Mouse (Mus musculus) layer of hippocampus, adult 11-12 months (tissue): ENCODE data around the gene Plekhd1.

Experiments
- DNase-seq: peaks from one replicate; pipeline ENCODE4 v3.0.0; 2022; ENCODE audit warnings: low spot score

Plekhd1 gene

DNA sequence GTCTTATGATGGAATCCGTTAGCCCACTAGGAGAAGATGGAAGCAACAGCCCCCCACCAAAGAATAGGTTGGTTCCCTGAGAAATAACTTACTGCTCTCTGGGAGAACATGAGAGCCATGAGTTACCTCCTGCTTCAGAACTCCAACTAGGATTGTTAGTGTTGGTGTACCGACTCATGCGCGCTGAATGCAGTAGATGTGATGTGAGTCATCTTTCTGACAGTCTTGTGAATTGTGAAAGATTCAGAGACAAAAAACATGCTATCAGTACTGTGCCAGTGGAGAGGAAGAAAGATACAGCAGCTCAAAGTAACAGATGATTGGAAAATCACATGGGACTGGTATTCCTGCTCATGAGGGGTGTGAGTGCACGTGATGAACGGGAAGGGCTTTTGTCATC lies 59.2 kb downstream of the Plekhd1 start:
- DNase-seq = no peak

DNA sequence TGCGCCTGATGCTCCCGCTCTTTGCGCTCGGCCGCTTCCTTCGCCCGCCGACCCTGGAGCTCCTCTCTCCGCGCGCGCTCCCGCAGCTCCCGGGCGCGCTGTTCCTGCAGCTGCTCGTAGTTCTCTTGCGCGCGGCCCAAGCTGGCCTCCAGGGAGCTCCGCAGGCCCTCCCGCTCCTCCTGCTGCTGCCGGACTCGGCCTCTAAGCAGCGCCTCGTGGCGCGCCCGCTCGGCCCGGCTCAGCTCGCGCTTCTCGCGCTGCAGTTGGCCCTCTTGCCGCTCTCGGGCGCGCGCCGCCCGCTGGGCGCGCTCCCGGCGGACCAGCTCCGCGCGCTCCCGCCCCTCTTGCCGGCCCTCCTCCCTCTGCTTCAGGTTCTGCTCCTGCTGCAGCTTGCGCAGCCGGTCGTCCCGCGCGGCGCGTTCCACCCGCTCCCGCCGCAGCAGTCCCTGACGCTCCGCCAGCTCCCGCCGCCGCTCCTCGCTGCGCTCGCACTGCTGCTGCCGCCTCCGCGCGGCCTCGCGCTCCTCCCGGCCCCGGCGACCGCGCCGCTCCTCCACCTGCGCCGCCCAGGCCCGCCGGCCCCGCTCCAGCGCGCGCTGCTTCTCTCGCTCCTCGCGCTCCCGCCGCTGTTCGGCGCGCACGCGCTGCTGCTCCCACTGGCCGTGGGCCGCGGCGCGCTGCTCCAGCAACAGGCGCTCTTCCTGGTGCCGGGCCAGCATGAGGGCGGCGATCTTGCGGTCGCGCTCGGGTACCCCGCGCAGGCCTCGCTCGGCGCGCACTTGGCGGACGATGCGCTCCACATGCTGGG lies 65.6 kb downstream of the Plekhd1 start:
- DNase-seq = no peak

DNA sequence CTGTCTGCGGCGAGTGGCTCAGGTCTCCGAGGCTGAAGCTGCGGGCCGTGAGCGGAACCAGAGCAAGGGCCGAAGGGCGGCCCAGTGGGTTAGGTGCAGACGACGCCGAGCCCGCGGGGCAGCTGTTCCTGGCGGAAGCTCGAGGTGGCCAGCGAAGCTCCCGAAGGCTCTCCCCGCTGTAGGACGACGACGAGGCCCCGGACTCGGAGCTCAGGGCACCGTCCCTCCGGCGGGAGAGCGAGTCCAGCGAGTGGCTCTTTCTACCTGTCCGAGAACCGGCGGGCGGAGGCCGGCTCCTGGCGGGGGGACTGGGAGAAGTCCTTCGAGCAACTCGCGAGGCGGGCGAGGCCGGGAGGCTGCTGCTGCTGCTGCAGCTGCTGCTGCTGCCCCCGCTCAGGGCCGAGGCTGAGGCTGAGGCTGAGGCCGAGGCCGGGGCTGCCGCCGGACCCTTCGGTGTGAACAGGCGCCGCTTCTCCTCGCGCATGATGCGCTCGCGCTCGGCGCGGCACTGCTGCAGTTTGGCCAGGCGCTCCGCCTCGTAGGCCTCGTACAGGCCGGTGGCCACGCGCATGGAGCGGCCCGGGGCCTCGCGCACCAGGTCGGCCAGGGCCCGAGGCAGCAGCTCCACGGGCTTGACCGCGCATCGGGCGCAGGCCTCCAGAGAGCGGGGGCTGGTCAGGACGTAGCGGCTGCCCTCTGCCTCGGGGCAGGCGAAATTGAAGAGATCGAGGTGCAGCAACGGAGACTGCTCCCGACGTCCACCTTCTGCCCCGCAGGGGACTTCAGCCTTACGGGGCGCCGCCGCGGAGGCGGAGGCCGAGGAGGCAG lies 66.4 kb downstream of the Plekhd1 start:
- DNase-seq = no peak

DNA sequence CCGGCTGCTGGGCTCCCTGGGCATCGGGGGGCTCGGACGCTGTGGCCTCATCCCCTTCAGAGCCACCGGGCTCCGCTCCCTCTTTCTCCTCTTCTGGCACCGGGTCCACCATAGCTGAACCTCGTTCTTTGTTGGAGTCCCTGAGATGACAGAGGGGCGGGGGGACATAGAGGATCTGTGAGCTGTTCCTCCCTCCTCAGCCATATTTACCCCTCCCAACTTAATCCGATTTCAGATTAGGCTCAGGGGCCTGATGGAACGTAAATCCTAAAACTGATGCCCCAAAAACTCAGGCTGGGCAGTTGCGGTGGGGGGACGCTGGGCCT lies 67.0 kb downstream of the Plekhd1 start:
- no peak for DNase-seq

DNA sequence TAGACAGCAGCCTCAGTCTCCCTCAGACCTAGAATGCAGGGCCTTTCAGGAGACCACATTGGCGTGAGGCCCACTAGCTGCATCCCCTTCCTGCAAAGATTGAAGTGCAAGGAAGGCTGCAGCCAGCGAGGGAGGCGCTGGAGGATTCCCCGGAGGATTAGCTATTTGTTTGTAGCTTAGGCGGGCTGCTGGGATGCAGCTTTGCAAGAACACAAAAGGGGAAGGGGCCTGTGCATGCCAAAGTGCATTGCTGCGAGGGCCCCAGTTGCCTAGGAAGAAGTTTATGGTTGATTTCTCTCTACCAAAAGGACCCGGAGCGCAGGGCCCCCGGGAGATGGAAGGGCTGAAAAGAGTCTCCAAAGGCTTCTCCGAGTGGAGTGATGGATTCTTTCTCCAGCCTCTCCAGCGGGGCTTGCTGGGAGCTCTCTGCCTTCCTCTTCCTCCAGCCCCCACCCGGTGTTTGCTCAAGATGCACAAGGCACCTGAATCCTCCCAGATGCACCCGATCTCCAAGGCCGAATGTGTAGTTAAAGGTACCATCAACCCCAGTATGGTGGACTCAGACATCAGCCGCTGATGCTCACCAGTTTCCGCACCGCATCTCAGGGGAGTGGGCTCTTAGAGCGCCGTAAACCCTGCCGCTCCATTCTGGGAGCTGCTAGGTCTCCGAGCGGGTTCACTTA lies 67.5 kb downstream of the Plekhd1 start:
- DNase-seq = peak; percentile 32

DNA sequence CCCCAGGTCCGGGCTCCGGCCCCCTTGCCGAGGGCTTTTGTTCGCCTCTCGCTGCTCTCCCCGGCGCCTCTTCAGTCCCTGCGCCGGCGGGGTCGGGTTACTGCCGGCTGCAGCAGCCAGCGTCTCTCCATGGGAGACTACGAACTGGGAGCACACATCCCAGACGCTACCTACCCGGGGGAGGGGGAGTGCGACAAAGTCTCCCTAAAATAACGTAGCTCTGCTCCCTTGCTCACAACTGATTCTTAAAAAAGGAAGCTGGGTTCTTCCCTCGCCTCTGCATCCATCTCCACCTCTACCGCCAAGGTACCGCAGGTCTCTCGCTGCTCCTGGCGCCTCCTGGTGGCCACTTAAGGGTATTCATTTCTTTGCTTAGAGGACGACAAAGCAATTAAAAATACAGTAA lies 68.0 kb downstream of the Plekhd1 start, which contains the start of gene Ccdc177:
TSS of gene Ccdc177 (minus strand) at position 292 of the 406 bp plus-strand sequence.
- DNase-seq = peak; percentile 82

DNA sequence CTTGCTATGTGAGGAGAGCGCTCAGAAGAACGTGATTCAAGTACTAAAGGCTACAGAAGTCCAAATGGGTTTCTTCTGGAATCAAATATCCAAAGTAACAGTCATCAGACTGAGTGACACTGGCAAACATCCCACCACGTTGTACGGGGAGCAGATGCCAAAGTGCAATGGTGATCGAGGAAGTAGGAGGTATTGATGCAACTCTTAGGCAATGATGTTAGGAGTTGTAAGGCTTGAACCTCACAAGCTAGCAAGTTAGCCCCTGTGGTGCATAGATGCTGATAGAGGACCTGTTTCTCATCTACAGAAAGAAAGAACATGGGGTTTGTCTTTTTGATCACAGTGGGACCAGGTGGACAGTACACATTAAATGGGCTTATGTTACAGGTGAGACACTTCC lies 70.6 kb downstream of the Plekhd1 start:
- no peak for DNase-seq

DNA sequence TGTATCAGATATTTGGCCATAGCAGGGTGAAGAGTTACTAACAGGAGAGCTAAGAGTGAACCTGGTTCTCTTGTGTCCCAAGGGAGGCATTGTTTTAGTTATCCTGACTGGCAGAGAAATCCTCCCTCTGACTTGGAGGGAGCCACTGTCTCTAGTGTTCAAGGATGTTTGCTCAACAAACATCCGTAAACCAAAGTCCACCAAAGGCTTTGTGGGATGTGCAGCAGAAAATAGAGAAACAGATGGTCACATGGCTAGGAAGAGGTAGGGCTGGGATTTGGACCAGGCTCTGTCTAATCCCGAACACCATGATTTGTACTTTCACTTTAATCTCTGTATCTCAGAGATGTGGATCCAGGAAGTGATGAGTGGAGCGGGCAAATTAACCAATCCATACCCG lies 71.7 kb downstream of the Plekhd1 start:
- no peak for DNase-seq

DNA sequence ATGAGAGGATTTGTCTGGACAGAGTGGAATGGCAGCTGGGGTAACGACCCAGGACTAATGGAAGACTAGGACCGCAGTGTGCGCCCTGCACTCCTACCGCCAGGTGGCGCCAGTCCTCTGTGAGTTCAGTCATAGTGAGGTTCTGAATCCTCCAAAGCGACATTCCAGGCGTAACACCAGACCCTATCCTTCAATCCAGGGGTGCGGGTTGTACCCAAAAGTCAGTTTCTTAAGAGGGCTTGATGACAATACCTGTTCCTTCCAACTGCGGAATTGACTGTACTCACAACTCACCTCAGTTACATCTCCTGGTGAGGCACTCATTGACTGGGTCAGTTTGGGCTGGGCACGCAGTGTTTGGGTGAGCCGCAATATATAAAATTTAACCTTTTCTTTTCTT lies 77.3 kb downstream of the Plekhd1 start:
- DNase-seq = peak; percentile 81
